Mouse (Mus musculus) B cell, adult 2 months (primary cell): ENCODE measurements around the gene Lrrc32.

Experiments
- DNase-seq, 2 experiments: peaks; one replicate each; pipeline ENCODE4 v3.0.0; 2022

Gene Lrrc32

GRCm38 (mm10) chr7:98488398-98489130, 519 bp upstream of the Lrrc32 start:
- DNase-seq: peak; percentile 96 to 98

GRCm38 (mm10) chr7:98489623-98490084, 571 bp downstream of the Lrrc32 start:
- peak; percentile 81 to 83 for DNase-seq

GRCm38 (mm10) chr7:98490328-98490727, 1.2 kb downstream of the Lrrc32 start:
- DNase-seq: peak in 1 of 2 experiments; percentile 20

GRCm38 (mm10) chr7:98490911-98491310, 1.8 kb downstream of the Lrrc32 start:
- no peak for DNase-seq

- DNase-seq: no peak
These were observed 2.5 kb downstream of the Lrrc32 start for GRCm38 (mm10) chr7:98491451-98492200.

GRCm38 (mm10) chr7:98492331-98492730, 3.2 kb downstream of the Lrrc32 start:
- no peak for DNase-seq

GRCm38 (mm10) chr7:98493307-98493706, 4.2 kb downstream of the Lrrc32 start:
- DNase-seq: no peak

- no peak for DNase-seq
These were observed 4.9 kb downstream of the Lrrc32 start for GRCm38 (mm10) chr7:98493901-98494480.

GRCm38 (mm10) chr7:98495591-98495990, 6.5 kb downstream of the Lrrc32 start:
- no peak for DNase-seq

GRCm38 (mm10) chr7:98497451-98497850, 8.4 kb downstream of the Lrrc32 start:
- no peak for DNase-seq

GRCm38 (mm10) chr7:98498101-98498500, 9.0 kb downstream of the Lrrc32 start:
- DNase-seq: no peak

- DNase-seq: no peak
These were observed 9.8 kb downstream of the Lrrc32 start for GRCm38 (mm10) chr7:98498656-98499560.

- DNase-seq: no peak
These were observed 10.6 kb downstream of the Lrrc32 start for GRCm38 (mm10) chr7:98499561-98500292.

- no peak for DNase-seq
These were observed 11.4 kb downstream of the Lrrc32 start for GRCm38 (mm10) chr7:98500470-98500869.

GRCm38 (mm10) chr7:98501078-98501477, 12.0 kb downstream of the Lrrc32 start:
- no peak for DNase-seq

- DNase-seq: no peak
These were observed 13.8 kb downstream of the Lrrc32 start for GRCm38 (mm10) chr7:98502921-98503320.

GRCm38 (mm10) chr7:98503951-98504647, 15.0 kb downstream of the Lrrc32 start:
- DNase-seq: no peak

- DNase-seq: no peak
These were observed 15.7 kb downstream of the Lrrc32 start for GRCm38 (mm10) chr7:98504726-98505314.

- DNase-seq: no peak
These were observed 16.6 kb downstream of the Lrrc32 start for GRCm38 (mm10) chr7:98505664-98506063.
